Mouse (Mus musculus): ENCODE results near the gene Sema4d. TPM values are rescaled to one million over a fixed set of nuclear protein-coding genes. Genes with fewer than 3 reads are reported as not detected.

The Sema4d gene
- polyA plus RNA-seq, 1 experiment from 2014 or later, result 13.0 TPM

GRCm38 (mm10) chr13:51645872-51646271 lies 147.7 kb downstream of the Sema4d start:
- peak overlapping the region; percentile 94 for H3K9ac ChIP-seq
- peaks cover 11% of the 10 kb centered on the region for H3K36me3 ChIP-seq
- peaks cover 35% of the 10 kb centered on the region for H3K4me1 ChIP-seq
- no peaks in the 10 kb centered on the region for H3K9me3 ChIP-seq
- H3K4me3 ChIP-seq, result peak overlapping the region; percentile 92
- no peaks in the 10 kb centered on the region for H3K27me3 ChIP-seq (replicated peaks)
- no peak for ATAC-seq (ENCODE audit: extremely low read depth, insufficient number of reproducible peaks, low FRiP score, low TSS enrichment)
- H3K4me2 ChIP-seq, result peak overlapping the region; percentile 80
- WGBS, result 0% methylated on average over 7 of the region's 7 CpGs
- H3K27ac ChIP-seq (replicated peaks), result peak overlapping the region; percentile 87

- Histone ChIP-seq H3K4me3 (peak within 1 kb of the TSS; percentile 92), H3K36me3 (peaks cover 7% of the 10 kb centered on the region; the same call in 1 of the 2 replicates), H3K4me2 (peak within 1 kb of the TSS; percentile 80), H3K9ac (peak within 1 kb of the TSS; percentile 94), H3K27ac (replicated peaks) (peak within 1 kb of the TSS; percentile 87), H3K4me1 (peaks cover 32% of the 10 kb centered on the region), H3K9me3 (no peaks in the 10 kb centered on the region), H3K27me3 (replicated peaks) (no peaks in the 10 kb centered on the region)
- under 1% methylated on average over 83 of the region's 83 CpGs for WGBS
- peak; percentile 94 for ATAC-seq (ENCODE audit: extremely low read depth, insufficient number of reproducible peaks, low FRiP score, low TSS enrichment)
These were observed 148.4 kb downstream of the Sema4d start, which contains the start of gene Cks2 for GRCm38 (mm10) chr13:51644829-51645789. Cks2 (plus strand) TSS chr13:51645232.

DNA sequence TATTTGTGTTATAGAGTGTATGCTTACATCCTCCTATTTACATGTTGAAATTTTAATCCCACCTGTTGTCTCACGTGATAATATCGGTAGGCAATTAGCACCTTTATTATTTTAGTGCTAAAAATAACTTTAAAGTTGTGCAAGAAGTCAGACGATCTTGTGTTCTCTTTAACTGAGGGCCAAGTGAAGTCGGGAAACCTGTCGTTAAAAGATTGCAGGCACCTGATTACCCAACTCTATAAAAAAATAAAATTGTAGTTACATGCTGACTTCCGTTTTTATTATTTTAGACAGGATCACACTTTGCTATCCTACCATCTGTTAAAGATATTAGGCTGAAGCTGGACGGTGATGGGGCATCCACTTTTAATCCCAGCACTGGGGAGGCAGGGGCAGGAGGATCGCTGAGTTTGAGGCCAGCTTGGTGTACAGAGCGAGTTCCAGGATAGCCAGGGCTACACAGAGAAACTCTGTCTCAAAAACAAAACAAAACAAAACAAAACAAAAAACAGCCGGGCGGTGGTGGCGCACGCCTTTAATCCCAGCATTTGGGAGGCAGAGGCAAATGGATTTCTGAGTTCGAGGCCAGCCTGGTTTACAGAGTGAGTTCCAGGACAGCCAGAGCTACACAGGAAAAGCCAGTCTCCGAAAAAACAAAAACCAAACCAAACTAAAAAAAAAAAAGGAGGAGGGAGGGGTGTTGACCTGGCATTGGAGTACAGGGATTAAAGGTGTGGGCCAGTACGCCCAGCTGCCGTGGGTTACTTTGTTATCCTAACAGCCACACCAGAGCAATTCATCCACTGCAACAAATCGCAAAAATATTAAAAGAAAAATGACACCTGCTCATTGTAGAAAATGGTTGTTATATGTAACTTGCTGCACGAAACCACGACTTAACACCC lies 149.4 kb downstream of the Sema4d start:
- 40% methylated on average over 20 of the region's 20 CpGs for WGBS
- peak overlapping the region; percentile 80 for H3K4me2 ChIP-seq
- H3K27me3 ChIP-seq (replicated peaks), result no peaks in the 10 kb centered on the region
- peak overlapping the region; percentile 82 for H3K27ac ChIP-seq (replicated peaks)
- H3K4me1 ChIP-seq, result peaks cover 32% of the 10 kb centered on the region
- peak overlapping the region; percentile 92 for H3K4me3 ChIP-seq
- H3K9ac ChIP-seq, result peak overlapping the region; percentile 79
- no peak for ATAC-seq (ENCODE audit: extremely low read depth, insufficient number of reproducible peaks, low FRiP score, low TSS enrichment)
- H3K9me3 ChIP-seq, result no peaks in the 10 kb centered on the region
- H3K36me3 ChIP-seq, result no peaks in the 10 kb centered on the region

DNA sequence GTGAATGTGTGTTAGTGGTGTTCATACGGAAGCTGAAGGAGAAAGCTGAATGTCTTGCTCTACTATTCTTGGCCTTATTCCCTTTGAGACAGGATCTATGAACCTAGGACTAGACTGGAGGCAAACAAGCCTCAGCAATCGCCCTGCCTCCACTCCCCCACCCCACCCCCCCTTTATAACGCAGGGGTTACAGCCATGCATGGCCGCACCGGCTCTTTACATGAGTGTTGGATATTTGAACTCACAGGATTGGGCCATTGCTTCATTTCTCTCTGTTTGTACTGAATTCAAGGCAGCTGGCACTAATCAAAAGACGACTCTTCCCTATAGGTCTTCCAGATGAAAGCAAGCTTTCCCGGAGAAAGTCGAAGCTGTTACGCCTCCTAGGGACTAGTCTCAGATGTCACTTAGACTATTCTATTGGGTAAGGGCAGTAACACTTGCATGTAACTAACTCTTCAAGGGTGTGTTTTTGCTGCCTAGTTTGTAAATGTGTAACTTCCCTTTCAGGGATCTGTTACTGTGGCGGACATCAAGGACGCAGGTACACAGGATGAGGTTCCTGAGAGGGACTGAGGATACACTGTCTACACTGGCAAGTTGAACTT lies 151.3 kb downstream of the Sema4d start:
- no peak overlapping the region for H3K27ac ChIP-seq (replicated peaks)
- ATAC-seq (ENCODE audit: extremely low read depth, insufficient number of reproducible peaks, low FRiP score, low TSS enrichment), result no peak
- H3K36me3 ChIP-seq, result no peaks in the 10 kb centered on the region
- 37% methylated on average over 11 of the region's 11 CpGs for WGBS
- H3K4me2 ChIP-seq, result no peak overlapping the region
- no peak overlapping the region for H3K9ac ChIP-seq
- H3K27me3 ChIP-seq (replicated peaks), result no peaks in the 10 kb centered on the region
- no peaks in the 10 kb centered on the region for H3K9me3 ChIP-seq
- no peak overlapping the region for H3K4me3 ChIP-seq
- peaks cover 16% of the 10 kb centered on the region for H3K4me1 ChIP-seq

DNA sequence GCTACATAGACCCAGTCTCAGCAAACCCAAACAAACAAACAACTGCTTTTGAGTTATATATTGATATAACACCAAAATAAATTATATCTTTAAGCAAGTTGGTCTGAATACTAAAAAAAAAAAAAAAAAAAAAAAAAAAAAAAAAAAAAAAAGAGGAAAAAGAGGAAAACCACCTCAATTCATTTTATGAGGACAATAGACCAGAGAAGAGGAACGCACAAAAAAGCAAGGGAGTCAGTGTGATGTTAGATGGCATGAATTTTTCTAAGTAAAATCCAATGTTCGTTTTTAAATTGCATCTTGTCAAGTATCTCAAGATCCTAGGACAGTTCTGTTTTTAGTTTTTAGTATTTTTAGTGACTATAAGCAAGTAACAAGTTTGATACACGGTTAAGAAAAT lies 152.1 kb downstream of the Sema4d start:
- no peak overlapping the region for H3K4me2 ChIP-seq
- no peak for ATAC-seq (ENCODE audit: extremely low read depth, insufficient number of reproducible peaks, low FRiP score, low TSS enrichment)
- no peaks in the 10 kb centered on the region for H3K36me3 ChIP-seq
- H3K4me1 ChIP-seq, result peaks cover 7% of the 10 kb centered on the region
- H3K4me3 ChIP-seq, result no peak overlapping the region
- H3K27me3 ChIP-seq (replicated peaks), result no peaks in the 10 kb centered on the region
- H3K27ac ChIP-seq (replicated peaks), result no peak overlapping the region
- no peaks in the 10 kb centered on the region for H3K9me3 ChIP-seq
- no peak overlapping the region for H3K9ac ChIP-seq
- WGBS, result 84% methylated on average over 3 of the region's 3 CpGs

DNA sequence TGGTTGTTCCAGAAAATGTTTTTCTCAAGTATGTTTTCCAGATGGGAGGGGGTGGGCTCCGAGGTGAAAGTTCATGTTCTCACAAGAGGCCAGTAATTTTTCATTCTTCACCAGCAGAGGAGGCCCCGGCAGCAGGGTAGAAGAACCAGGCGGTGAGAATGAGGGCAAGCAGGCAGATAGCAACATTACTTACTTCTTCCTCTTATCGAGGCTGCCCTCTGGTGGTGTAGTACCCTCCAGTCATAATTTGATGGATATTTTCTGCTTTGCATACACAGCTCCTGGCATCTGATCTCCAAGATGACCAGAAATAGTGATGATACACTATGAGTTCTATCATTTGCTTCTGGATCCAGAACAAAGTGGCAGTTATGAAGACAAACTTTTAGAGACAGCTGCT lies 154.6 kb downstream of the Sema4d start:
- no peaks in the 10 kb centered on the region for H3K27me3 ChIP-seq (replicated peaks)
- no peak overlapping the region for H3K4me2 ChIP-seq
- H3K27ac ChIP-seq (replicated peaks), result no peak overlapping the region
- peaks cover 5% of the 10 kb centered on the region; the same call in 1 of the 2 replicates for H3K4me1 ChIP-seq
- no peak overlapping the region for H3K4me3 ChIP-seq
- H3K36me3 ChIP-seq, result no peaks in the 10 kb centered on the region
- no peak for ATAC-seq (ENCODE audit: extremely low read depth, insufficient number of reproducible peaks, low FRiP score, low TSS enrichment)
- WGBS, result 80% methylated on average over 4 of the region's 4 CpGs
- H3K9me3 ChIP-seq, result no peaks in the 10 kb centered on the region
- no peak overlapping the region for H3K9ac ChIP-seq

Small RNA genes within 50 kb of the gene (microRNA-seq; reads per million reads assigned to microRNA genes)
- not detected for gene Gm23566

Other genes with a start within 250 kb of the Sema4d start
- gene Shc3, start 224.3 kb downstream of the Sema4d start, polyA plus RNA-seq (2015; fragmentation: Nextera tagmentation; extraction: Ambion mirVana), result 0.13 and 0.15 TPM in 2 replicates
- gene Cks2, start 148.5 kb downstream of the Sema4d start, polyA plus RNA-seq (2015; fragmentation: Nextera tagmentation; extraction: Ambion mirVana), result 272 and 303 TPM in 2 replicates
- 22.9 and 24.7 TPM in 2 replicates for gene Secisbp2, start 142.1 kb downstream of the Sema4d start, polyA plus RNA-seq (2015; fragmentation: Nextera tagmentation; extraction: Ambion mirVana)
- 51.2 and 51.8 TPM in 2 replicates for gene Gadd45g, start 52.9 kb upstream of the Sema4d start, polyA plus RNA-seq (2015; fragmentation: Nextera tagmentation; extraction: Ambion mirVana)

Data from heart, embryonic 13.5 days (tissue).